Mouse (Mus musculus): Measurements from ENCODE around the gene Slc32a1. TPM values are rescaled to one million over a fixed set of nuclear protein-coding genes. Genes with fewer than 3 reads are reported as not detected.
A peak's percentile ranks its signal among the peaks of the same experiment; 100 is the strongest.

Slc32a1 gene
- total and polyA plus RNA-seq, 2 experiments from 2014 or later: 16.7 to 79.8 TPM

DNA sequence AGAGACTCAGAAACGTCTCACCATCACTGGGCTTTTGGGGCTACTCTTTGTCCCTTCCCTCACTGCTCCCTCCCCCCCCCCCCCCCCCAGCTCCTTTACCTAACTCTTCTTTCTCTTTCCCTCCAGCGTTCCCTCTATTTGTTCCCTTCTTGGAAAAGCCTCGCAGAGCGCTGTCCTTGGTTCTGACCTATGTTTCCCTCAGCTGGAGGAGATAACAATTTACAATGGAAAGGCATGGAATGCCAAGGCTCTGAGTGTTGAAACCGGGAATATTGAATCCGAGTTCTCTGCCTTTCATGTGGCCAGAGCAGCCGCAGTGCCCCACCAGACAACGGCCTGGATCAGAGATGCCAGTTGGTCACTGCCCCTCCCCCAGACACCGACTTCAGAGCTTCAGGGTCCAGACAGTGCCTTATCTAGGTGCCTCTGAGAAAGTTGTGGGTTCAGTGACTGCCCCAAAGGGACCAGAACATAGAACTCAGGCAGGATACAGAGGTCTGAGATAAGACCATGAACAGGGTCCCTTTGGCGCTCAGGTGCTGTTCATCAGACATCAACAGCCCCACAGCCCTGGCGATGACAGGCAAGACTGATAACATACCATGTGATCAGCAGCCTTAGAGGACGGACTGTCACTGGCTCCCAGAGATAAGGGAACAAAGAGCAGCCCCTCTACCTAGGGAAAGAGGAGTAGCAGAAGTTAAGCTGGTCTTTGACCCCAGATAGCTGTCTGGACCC, 25.8 kb upstream of the Slc32a1 start:
- H3K4me2 ChIP-seq (ENCODE audit: low read depth, low read length): no peak overlapping the region
- H3K27me3 ChIP-seq (ENCODE audit: insufficient read depth, low read length): no peaks in the 10 kb centered on the region
- H3K4me1 ChIP-seq (ENCODE audit: insufficient read depth, low read length): 0 out of 2 replicates have a peak, but pooled peaks cover 7% of the 10 kb centered on the region
- 16% methylated on average over 12 of the region's 12 CpGs for WGBS
- no peak for ATAC-seq
- H3K9ac ChIP-seq (replicated peaks; ENCODE audit: low read length): no peak overlapping the region
- no peak overlapping the region for H3K4me3 ChIP-seq (ENCODE audit: low read length)
- peak; percentile 25 for DNase-seq (ENCODE audit: low spot score)
- no peak overlapping the region for H3K27ac ChIP-seq
- H3K9me3 ChIP-seq (ENCODE audit: low read length): no peaks in the 10 kb centered on the region
- no peaks in the 10 kb centered on the region for H3K36me3 ChIP-seq (ENCODE audit: insufficient read depth, low read length)
- TF ChIP-seq CTCF (IDR thresholded peaks at IDR 0.05; ENCODE audit: low read depth): no peak

DNA sequence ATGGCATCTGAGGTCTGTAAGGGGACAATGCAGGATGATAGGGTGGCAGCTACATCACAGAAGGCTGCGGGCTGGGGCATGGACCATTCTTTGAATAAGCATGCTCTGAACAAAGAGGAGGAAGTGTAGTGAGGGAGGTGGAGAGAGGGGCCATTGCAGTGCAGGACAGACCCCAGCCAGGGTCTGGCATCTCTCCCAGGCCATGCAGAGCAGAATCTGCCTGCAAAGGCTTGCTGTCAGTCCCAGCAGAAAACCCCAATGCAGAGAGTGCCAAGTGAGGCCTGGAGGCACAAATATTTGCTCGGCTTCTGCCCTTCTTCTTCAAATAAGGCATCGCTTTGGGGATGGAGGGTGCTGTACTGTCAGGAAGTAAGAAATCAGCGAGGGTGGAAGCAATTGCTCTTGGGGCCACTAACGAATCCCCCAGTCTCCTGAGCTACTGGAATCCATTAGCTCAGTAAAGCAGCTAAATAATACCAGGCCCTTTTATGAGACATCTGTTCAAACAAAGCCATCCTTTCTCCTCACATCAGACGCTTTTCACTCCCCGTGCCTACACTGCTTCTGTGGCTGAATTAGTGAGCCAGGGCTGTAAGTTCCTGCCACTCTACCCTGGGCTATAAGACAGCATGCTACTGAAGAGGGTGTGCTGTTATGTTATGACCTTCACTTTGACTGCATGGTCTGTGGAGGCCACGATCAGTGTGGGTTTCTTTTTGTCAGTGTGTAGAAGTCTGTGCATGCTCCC, 21.9 kb upstream of the Slc32a1 start:
- no peak for TF ChIP-seq CTCF (IDR thresholded peaks at IDR 0.05; ENCODE audit: low read depth)
- H3K27me3 ChIP-seq (ENCODE audit: insufficient read depth, low read length): peaks cover 2% of the 10 kb centered on the region; the same call in 1 of the 2 replicates
- H3K4me1 ChIP-seq (ENCODE audit: insufficient read depth, low read length): 0 out of 2 replicates have a peak, but pooled peaks cover 7% of the 10 kb centered on the region
- no peak overlapping the region for H3K9ac ChIP-seq (replicated peaks; ENCODE audit: low read length)
- H3K4me2 ChIP-seq (ENCODE audit: low read depth, low read length): no peak overlapping the region
- no peak overlapping the region for H3K4me3 ChIP-seq (ENCODE audit: low read length)
- WGBS: 16% methylated on average over 8 of the region's 8 CpGs
- no peaks in the 10 kb centered on the region for H3K36me3 ChIP-seq (ENCODE audit: insufficient read depth, low read length)
- H3K9me3 ChIP-seq (ENCODE audit: low read length): no peaks in the 10 kb centered on the region
- peak; percentile 47 for ATAC-seq
- peak overlapping the region; percentile 1; the same call in 1 of the 2 replicates for H3K27ac ChIP-seq
- peak; percentile 52 for DNase-seq (ENCODE audit: low spot score)

DNA sequence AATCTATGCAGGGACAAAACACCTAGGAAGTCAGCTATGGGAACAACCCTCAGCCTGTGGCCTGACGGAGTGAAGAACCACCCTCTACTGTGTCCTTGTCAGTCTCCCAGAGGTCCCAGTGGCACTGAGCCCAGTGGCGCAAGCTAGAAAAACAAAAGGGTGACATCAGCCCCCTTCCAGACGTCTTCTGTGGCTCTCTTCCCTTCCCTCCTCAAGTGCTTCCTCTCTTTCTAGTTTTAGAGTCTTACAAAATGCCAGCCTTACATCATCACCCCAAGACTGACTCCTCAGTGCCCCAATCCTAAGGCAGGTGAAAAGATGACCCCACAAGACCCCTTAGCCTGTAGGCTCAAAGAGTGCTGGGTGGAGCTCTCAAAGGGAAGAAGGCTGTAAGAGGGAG, 20.1 kb upstream of the Slc32a1 start:
- no peaks in the 10 kb centered on the region for H3K9me3 ChIP-seq (ENCODE audit: low read length)
- ATAC-seq (no peak), DNase-seq (ENCODE audit: low spot score) (no peak)
- H3K9ac ChIP-seq (replicated peaks; ENCODE audit: low read length): no peak overlapping the region
- H3K4me3 ChIP-seq (ENCODE audit: low read length): no peak overlapping the region
- no peak for TF ChIP-seq CTCF (IDR thresholded peaks at IDR 0.05; ENCODE audit: low read depth)
- no peak overlapping the region for H3K4me2 ChIP-seq (ENCODE audit: low read depth, low read length)
- H3K27me3 ChIP-seq (ENCODE audit: insufficient read depth, low read length): peaks cover 2% of the 10 kb centered on the region; the same call in 1 of the 2 replicates
- H3K27ac ChIP-seq: no peak overlapping the region
- WGBS: 54% methylated on average over 3 of the region's 3 CpGs
- H3K36me3 ChIP-seq (ENCODE audit: insufficient read depth, low read length): no peaks in the 10 kb centered on the region
- H3K4me1 ChIP-seq (ENCODE audit: insufficient read depth, low read length): peaks cover 16% of the 10 kb centered on the region; the same call in 1 of the 2 replicates

GRCm38 (mm10) chr2:158591286-158591685, 19.3 kb upstream of the Slc32a1 start:
- DNase-seq (ENCODE audit: low spot score) (peak; percentile 57), ATAC-seq (peak; percentile 41; the same call in 1 of the 2 replicates)
- Histone ChIP-seq H3K9me3 (ENCODE audit: low read length) (no peaks in the 10 kb centered on the region), H3K4me1 (ENCODE audit: insufficient read depth, low read length) (peaks cover 18% of the 10 kb centered on the region; the same call in 1 of the 2 replicates), H3K36me3 (ENCODE audit: insufficient read depth, low read length) (no peaks in the 10 kb centered on the region), H3K27me3 (ENCODE audit: insufficient read depth, low read length) (peaks cover 2% of the 10 kb centered on the region; the same call in 1 of the 2 replicates), H3K4me2 (ENCODE audit: low read depth, low read length) (no peak overlapping the region), H3K4me3 (ENCODE audit: low read length) (no peak overlapping the region), H3K27ac (no peak overlapping the region), H3K9ac (replicated peaks; ENCODE audit: low read length) (no peak overlapping the region)
- no peak for TF ChIP-seq CTCF (IDR thresholded peaks at IDR 0.05; ENCODE audit: low read depth)
- 40% methylated on average over 5 of the region's 5 CpGs for WGBS

DNA sequence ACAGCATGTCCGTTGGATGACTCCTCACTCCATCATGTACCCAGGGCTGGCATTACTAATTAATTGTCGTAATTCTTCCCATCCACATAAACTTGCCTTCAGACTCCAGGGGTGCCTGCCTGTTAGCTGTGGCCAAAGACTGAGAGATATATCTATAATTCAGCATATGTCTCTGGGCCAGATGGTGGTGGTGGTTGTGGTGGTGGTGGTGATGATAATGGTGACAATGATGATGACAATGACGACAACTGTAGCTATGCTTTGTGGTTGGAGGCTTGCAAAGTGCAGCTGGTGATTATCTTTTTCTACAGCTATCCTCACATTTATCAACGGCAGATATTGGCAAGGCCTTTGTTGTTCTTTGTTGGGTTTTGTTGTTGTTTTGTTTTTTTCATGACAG, 17.2 kb upstream of the Slc32a1 start:
- Histone ChIP-seq H3K27ac (no peak overlapping the region), H3K9me3 (ENCODE audit: low read length) (no peaks in the 10 kb centered on the region), H3K4me2 (ENCODE audit: low read depth, low read length) (no peak overlapping the region), H3K4me3 (ENCODE audit: low read length) (no peak overlapping the region), H3K36me3 (ENCODE audit: insufficient read depth, low read length) (no peaks in the 10 kb centered on the region), H3K9ac (replicated peaks; ENCODE audit: low read length) (no peak overlapping the region), H3K27me3 (ENCODE audit: insufficient read depth, low read length) (peaks cover 2% of the 10 kb centered on the region; the same call in 1 of the 2 replicates), H3K4me1 (ENCODE audit: insufficient read depth, low read length) (peaks cover 18% of the 10 kb centered on the region; the same call in 1 of the 2 replicates)
- 78% methylated on average over 4 of the region's 4 CpGs for WGBS
- TF ChIP-seq CTCF (IDR thresholded peaks at IDR 0.05; ENCODE audit: low read depth): no peak
- DNase-seq (ENCODE audit: low spot score): no peak
- ATAC-seq: no peak

DNA sequence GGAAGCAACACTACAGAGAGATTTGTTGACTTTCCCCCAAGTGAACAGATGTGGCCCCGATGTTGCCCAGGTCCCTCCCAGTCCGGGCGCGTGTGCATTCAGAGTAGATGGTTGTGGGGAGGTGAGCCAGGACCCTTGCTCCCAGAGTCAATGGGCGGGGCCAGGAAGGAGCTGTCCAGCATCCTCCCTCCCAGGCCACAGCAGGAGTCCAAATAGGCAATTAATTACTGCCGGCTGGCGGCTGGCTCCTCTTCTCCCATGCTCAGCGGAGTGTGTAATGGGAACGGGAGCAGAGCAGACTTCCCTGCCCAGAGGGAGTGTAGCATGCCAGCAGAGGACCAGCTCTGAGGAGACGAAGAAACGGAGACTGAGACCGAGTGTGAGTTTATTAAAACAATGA, 15.5 kb upstream of the Slc32a1 start:
- Histone ChIP-seq H3K27ac (peak overlapping the region; percentile 23; the same call in 1 of the 2 replicates), H3K9ac (replicated peaks; ENCODE audit: low read length) (0 out of 2 replicates have a peak overlapping the region, but pooled peaks have one; percentile 1), H3K4me3 (ENCODE audit: low read length) (peak overlapping the region; percentile 6)

More for the DNA sequence above, 15.5 kb upstream of the Slc32a1 start:
- WGBS: under 1% methylated on average over 12 of the region's 12 CpGs
- peaks cover 2% of the 10 kb centered on the region for H3K27me3 ChIP-seq (ENCODE audit: insufficient read depth, low read length)
- no peaks in the 10 kb centered on the region for H3K9me3 ChIP-seq (ENCODE audit: low read length)
- TF ChIP-seq CTCF (IDR thresholded peaks at IDR 0.05; ENCODE audit: low read depth): no peak
- DNase-seq (ENCODE audit: low spot score): peak; percentile 89
- peaks cover 11% of the 10 kb centered on the region; the same call in 1 of the 2 replicates for H3K4me1 ChIP-seq (ENCODE audit: insufficient read depth, low read length)
- H3K36me3 ChIP-seq (ENCODE audit: insufficient read depth, low read length): no peaks in the 10 kb centered on the region
- peak overlapping the region; percentile 41 for H3K4me2 ChIP-seq (ENCODE audit: low read depth, low read length)
- ATAC-seq: peak; percentile 86
